Comparison of ENCODE assay signal across 8 mouse cellular contexts in the genomic region with DNA sequence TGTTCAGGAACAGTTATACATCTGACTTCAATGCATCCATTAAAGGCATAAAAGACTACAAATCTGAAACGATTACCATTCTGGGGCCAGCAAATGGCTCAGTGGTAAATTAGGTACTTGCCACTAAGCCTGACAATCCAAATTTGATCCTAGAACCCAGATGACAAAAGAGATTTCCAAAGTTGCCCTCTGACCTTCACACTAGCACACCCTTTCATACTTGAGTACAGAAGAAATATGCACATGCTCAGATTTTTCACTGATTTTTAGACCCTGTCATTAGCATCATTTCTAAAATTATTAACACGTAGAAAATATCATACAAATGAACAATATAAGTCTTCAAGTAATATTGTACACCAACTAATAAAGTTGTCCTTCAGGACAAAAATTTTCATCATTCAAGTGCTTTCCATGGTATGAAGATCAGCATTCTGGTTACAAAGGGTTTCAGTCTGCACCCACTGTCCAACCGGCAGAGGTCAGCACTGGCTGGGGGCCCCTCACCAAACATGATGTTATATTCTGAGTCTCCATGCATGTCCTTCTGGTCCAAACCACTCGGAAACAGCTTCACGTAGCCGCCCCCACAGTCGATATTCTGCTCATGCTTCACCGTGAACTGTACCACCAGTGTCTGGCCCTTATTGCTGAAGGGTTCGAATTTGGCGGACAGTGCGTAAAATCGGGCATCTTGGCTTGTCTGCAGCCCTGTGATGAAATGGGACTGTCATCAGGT. TPM values are rescaled to one million over a fixed set of nuclear protein-coding genes. Genes with fewer than 3 reads are reported as not detected.
DNase-seq lines count a peak whose midpoint lies in the region; ATAC-seq and TF ChIP-seq lines count a peak whose summit lies in the region.

No protein-coding gene starts in this region.

- TF ChIP-seq EP300 in ES-Bruce4 (IDR thresholded peaks at IDR 0.05; ENCODE audit: insufficient read depth, low read depth, low read length): no peak

- peak overlapping the region; percentile 95 for H3K9ac ChIP-seq in ES-Bruce4 (ENCODE audit: low read depth, poor library complexity, severe bottlenecking)
- H3K9ac ChIP-seq in embryonic facial prominence, embryonic 13.5 days: peak overlapping the region; percentile 97
- peak overlapping the region; percentile 98 for H3K9ac ChIP-seq in hindbrain, embryonic 16.5 days (ENCODE audit: low read depth, low read length)
- peak overlapping the region; percentile 88 for H3K9ac ChIP-seq in liver, embryonic 12.5 days
- H3K9ac ChIP-seq in neural tube, embryonic 11.5 days (ENCODE audit: low read length): peak overlapping the region; percentile 96

- H3K4me3 ChIP-seq in ES-Bruce4 (ENCODE audit: low read depth, low read length): peak overlapping the region; percentile 88
- peak overlapping the region; percentile 97 for H3K4me3 ChIP-seq in embryonic facial prominence, embryonic 13.5 days
- H3K4me3 ChIP-seq in hindbrain, embryonic 16.5 days (ENCODE audit: low read length): peak overlapping the region; percentile 84
- H3K4me3 ChIP-seq in liver, embryonic 12.5 days: peak overlapping the region; percentile 97
- H3K4me3 ChIP-seq in neural tube, embryonic 11.5 days (ENCODE audit: low read depth, low read length): peak overlapping the region; percentile 92

- intact Hi-C loops in gastrocnemius, postnatal 14 days (cut with DNase I; ENCODE audit: low total_unique reads): no loop called here

- H3K27me3 ChIP-seq in ES-Bruce4 (ENCODE audit: control insufficient read depth, insufficient read depth, low read length, poor library complexity, severe bottlenecking): no peaks in the 10 kb centered on the region
- no peaks in the 10 kb centered on the region for H3K27me3 ChIP-seq in embryonic facial prominence, embryonic 13.5 days
- H3K27me3 ChIP-seq in hindbrain, embryonic 16.5 days (replicated peaks; ENCODE audit: control insufficient read depth, insufficient read depth, low read length): no peaks in the 10 kb centered on the region
- H3K27me3 ChIP-seq in liver, embryonic 12.5 days (replicated peaks): no peaks in the 10 kb centered on the region
- H3K27me3 ChIP-seq in neural tube, embryonic 11.5 days (ENCODE audit: control insufficient read depth, insufficient read depth, low read length): no peaks in the 10 kb centered on the region

- H3K4me1 ChIP-seq in ES-Bruce4 (ENCODE audit: control insufficient read depth, insufficient read depth, low read length): no peaks in the 10 kb centered on the region
- peaks cover 42% of the 10 kb centered on the region for H3K4me1 ChIP-seq in embryonic facial prominence, embryonic 13.5 days
- peaks cover 25% of the 10 kb centered on the region for H3K4me1 ChIP-seq in hindbrain, embryonic 16.5 days (ENCODE audit: control insufficient read depth, insufficient read depth, low read depth, low read length)
- peaks cover 68% of the 10 kb centered on the region for H3K4me1 ChIP-seq in liver, embryonic 12.5 days
- H3K4me1 ChIP-seq in neural tube, embryonic 11.5 days (ENCODE audit: control insufficient read depth, insufficient read depth, low read length): peaks cover 19% of the 10 kb centered on the region

- no peaks in the 10 kb centered on the region for H3K9me3 ChIP-seq in ES-Bruce4 (replicated peaks; ENCODE audit: control insufficient read depth, insufficient read depth, low read length, poor library complexity, severe bottlenecking)
- H3K9me3 ChIP-seq in embryonic facial prominence, embryonic 13.5 days: no peaks in the 10 kb centered on the region
- H3K9me3 ChIP-seq in hindbrain, embryonic 16.5 days (ENCODE audit: control insufficient read depth, low read length): no peaks in the 10 kb centered on the region
- no peaks in the 10 kb centered on the region for H3K9me3 ChIP-seq in liver, embryonic 12.5 days (replicated peaks)
- no peaks in the 10 kb centered on the region for H3K9me3 ChIP-seq in neural tube, embryonic 11.5 days (ENCODE audit: control insufficient read depth, low read length)

- H3K36me3 ChIP-seq in ES-Bruce4 (ENCODE audit: control insufficient read depth, insufficient read depth, low read length, poor library complexity, severe bottlenecking): peaks cover 42% of the 10 kb centered on the region
- H3K36me3 ChIP-seq in embryonic facial prominence, embryonic 13.5 days: peaks cover 46% of the 10 kb centered on the region
- peaks cover 35% of the 10 kb centered on the region for H3K36me3 ChIP-seq in hindbrain, embryonic 16.5 days (ENCODE audit: control insufficient read depth, insufficient read depth, low read length)
- H3K36me3 ChIP-seq in liver, embryonic 12.5 days: peaks cover 51% of the 10 kb centered on the region
- H3K36me3 ChIP-seq in neural tube, embryonic 11.5 days (ENCODE audit: control insufficient read depth, insufficient read depth, low read length): peaks cover 28% of the 10 kb centered on the region

- peak overlapping the region; percentile 84 for H3K4me2 ChIP-seq in embryonic facial prominence, embryonic 13.5 days
- peak overlapping the region; percentile 60 for H3K4me2 ChIP-seq in hindbrain, embryonic 16.5 days (ENCODE audit: low read length)
- peak overlapping the region; percentile 88 for H3K4me2 ChIP-seq in liver, embryonic 12.5 days
- H3K4me2 ChIP-seq in neural tube, embryonic 11.5 days (ENCODE audit: low read depth): peak overlapping the region; percentile 85

- H3K27ac ChIP-seq in ES-Bruce4 (ENCODE audit: insufficient read depth, low read length): peak overlapping the region; percentile 5; the same call in 1 of the 2 replicates
- 0 out of 2 replicates have a peak overlapping the region, but pooled peaks have one; percentile 88 for H3K27ac ChIP-seq in embryonic facial prominence, embryonic 13.5 days
- H3K27ac ChIP-seq in hindbrain, embryonic 16.5 days (ENCODE audit: low read depth, low read length): peak overlapping the region; percentile 84
- peak overlapping the region; percentile 87 for H3K27ac ChIP-seq in liver, embryonic 12.5 days
- 0 out of 2 replicates have a peak overlapping the region, but pooled peaks have one; percentile 29 for H3K27ac ChIP-seq in neural tube, embryonic 11.5 days (ENCODE audit: low read depth, low read length)

- ATAC-seq in embryonic facial prominence, embryonic 13.5 days (ENCODE audit: insufficient number of reproducible peaks, insufficient read depth, low FRiP score, low TSS enrichment, low read depth): no peak
- no peak for ATAC-seq in hindbrain, embryonic 16.5 days
- ATAC-seq in liver, embryonic 12.5 days: no peak
- ATAC-seq in neural tube, embryonic 11.5 days (ENCODE audit: insufficient read depth, low FRiP score, low TSS enrichment): no peak
- no peak for ATAC-seq in megakaryocyte progenitor cell, adult 5-6 weeks (replicated peaks; ENCODE audit: poor library complexity)

- 13% methylated on average over 12 of the region's 12 CpGs for WGBS in embryonic facial prominence, embryonic 13.5 days
- WGBS in hindbrain, embryonic 16.5 days: 11% methylated on average over 12 of the region's 12 CpGs
- WGBS in liver, embryonic 12.5 days (ENCODE audit: insufficient replicate concordance): 11% methylated on average over 12 of the region's 12 CpGs
- 20% methylated on average over 12 of the region's 12 CpGs for WGBS in neural tube, embryonic 11.5 days

- TF ChIP-seq POLR2A in ES-Bruce4 (IDR thresholded peaks at IDR 0.05; ENCODE audit: insufficient read depth, low read length): no peak

- peak; percentile 40 for TF ChIP-seq CTCF in ES-Bruce4 (IDR thresholded peaks at IDR 0.05; ENCODE audit: low read depth, low read length)

- peak; percentile 50 for DNase-seq in gastrocnemius, postnatal 14 days
- no peak for DNase-seq in gastrocnemius, postnatal 10 days
- peak; percentile 48 for DNase-seq in neural tube, embryonic 11.5 days (ENCODE audit: low spot score)

RNA-seq across cellular contexts. Expression of a gene that starts 1.2 kb away (rescaled TPM):
- 100 to 1,000 TPM; 197 to 229 TPM for total RNA-seq in gastrocnemius, postnatal 14 days (2021)
- 100 to 1,000 TPM; 234 to 286 TPM for total RNA-seq in gastrocnemius, postnatal 10 days (2021)
- polyA plus RNA-seq in ES-Bruce4 (2011; ENCODE audit: insufficient read depth, insufficient read length, low read depth, missing spikeins): 507 and 546 TPM in 2 replicates
- polyA plus RNA-seq in embryonic facial prominence, embryonic 13.5 days (2015; fragmentation: Nextera tagmentation; extraction: Ambion mirVana): 959 and 1,012 TPM in 2 replicates
- polyA plus RNA-seq in hindbrain, embryonic 16.5 days (2015; fragmentation: Nextera tagmentation; extraction: Ambion mirVana): 743 and 792 TPM in 2 replicates
- 590 and 610 TPM in 2 replicates for polyA plus RNA-seq in liver, embryonic 12.5 days (2016; fragmentation: Nextera tagmentation; extraction: Ambion mirVana)
- 870 and 925 TPM in 2 replicates for polyA plus RNA-seq in neural tube, embryonic 11.5 days (2014; fragmentation: Nextera tagmentation; extraction: Ambion mirVana)
- 1,060 and 1,133 TPM in 2 replicates for total RNA-seq in megakaryocyte progenitor cell, adult 5-6 weeks (2015)
- 4,756 and 5,574 TPM in 2 replicates for total RNA-seq in megakaryocyte progenitor cell, adult 5-6 weeks (2017)

RNA-seq across cellular contexts. Expression of a gene that starts 5.1 kb away (rescaled TPM):
- 100 to 1,000 TPM; 122 to 124 TPM for total RNA-seq in gastrocnemius, postnatal 14 days (2021)
- 100 to 1,000 TPM; 124 to 130 TPM for total RNA-seq in gastrocnemius, postnatal 10 days (2021)
- 68.0 and 76.1 TPM in 2 replicates for polyA plus RNA-seq in ES-Bruce4 (2011; ENCODE audit: insufficient read depth, insufficient read length, low read depth, missing spikeins)
- 97.1 and 100 TPM in 2 replicates for polyA plus RNA-seq in embryonic facial prominence, embryonic 13.5 days (2015; fragmentation: Nextera tagmentation; extraction: Ambion mirVana)
- 78.2 and 95.4 TPM in 2 replicates for polyA plus RNA-seq in hindbrain, embryonic 16.5 days (2015; fragmentation: Nextera tagmentation; extraction: Ambion mirVana)
- polyA plus RNA-seq in liver, embryonic 12.5 days (2016; fragmentation: Nextera tagmentation; extraction: Ambion mirVana): 274 and 281 TPM in 2 replicates
- 101 TPM in 2 replicates for polyA plus RNA-seq in neural tube, embryonic 11.5 days (2014; fragmentation: Nextera tagmentation; extraction: Ambion mirVana)
- total RNA-seq in megakaryocyte progenitor cell, adult 5-6 weeks (2015): 30.2 and 34.4 TPM in 2 replicates
- total RNA-seq in megakaryocyte progenitor cell, adult 5-6 weeks (2017): 26.2 and 26.3 TPM in 2 replicates

RNA-seq across cellular contexts. Expression of a gene that starts 11.3 kb away (rescaled TPM):
- 10 to 100 TPM; 24.8 to 25.5 TPM for total RNA-seq in gastrocnemius, postnatal 14 days (2021)
- 10 to 100 TPM; 29.7 to 31.4 TPM for total RNA-seq in gastrocnemius, postnatal 10 days (2021)
- 50.8 and 52.6 TPM in 2 replicates for polyA plus RNA-seq in ES-Bruce4 (2011; ENCODE audit: insufficient read depth, insufficient read length, low read depth, missing spikeins)
- 105 and 108 TPM in 2 replicates for polyA plus RNA-seq in embryonic facial prominence, embryonic 13.5 days (2015; fragmentation: Nextera tagmentation; extraction: Ambion mirVana)
- polyA plus RNA-seq in hindbrain, embryonic 16.5 days (2015; fragmentation: Nextera tagmentation; extraction: Ambion mirVana): 112 and 114 TPM in 2 replicates
- polyA plus RNA-seq in liver, embryonic 12.5 days (2016; fragmentation: Nextera tagmentation; extraction: Ambion mirVana): 96.3 and 98.6 TPM in 2 replicates
- polyA plus RNA-seq in neural tube, embryonic 11.5 days (2014; fragmentation: Nextera tagmentation; extraction: Ambion mirVana): 95.7 and 104 TPM in 2 replicates
- total RNA-seq in megakaryocyte progenitor cell, adult 5-6 weeks (2015): 33.3 and 51.2 TPM in 2 replicates
- total RNA-seq in megakaryocyte progenitor cell, adult 5-6 weeks (2017): 173 and 193 TPM in 2 replicates

RNA-seq across cellular contexts. Expression of a gene that starts 14.2 kb away (rescaled TPM):
- total RNA-seq in gastrocnemius, postnatal 14 days (2021): 10 to 100 TPM; 28.4 to 28.8 TPM
- 10 to 100 TPM; 30.3 to 33.4 TPM for total RNA-seq in gastrocnemius, postnatal 10 days (2021)
- 19.5 and 20.5 TPM in 2 replicates for polyA plus RNA-seq in ES-Bruce4 (2011; ENCODE audit: insufficient read depth, insufficient read length, low read depth, missing spikeins)
- 45.6 and 48.2 TPM in 2 replicates for polyA plus RNA-seq in embryonic facial prominence, embryonic 13.5 days (2015; fragmentation: Nextera tagmentation; extraction: Ambion mirVana)
- 40.6 and 40.7 TPM in 2 replicates for polyA plus RNA-seq in hindbrain, embryonic 16.5 days (2015; fragmentation: Nextera tagmentation; extraction: Ambion mirVana)
- 69.9 and 71.0 TPM in 2 replicates for polyA plus RNA-seq in liver, embryonic 12.5 days (2016; fragmentation: Nextera tagmentation; extraction: Ambion mirVana)
- polyA plus RNA-seq in neural tube, embryonic 11.5 days (2014; fragmentation: Nextera tagmentation; extraction: Ambion mirVana): 38.6 and 38.7 TPM in 2 replicates
- total RNA-seq in megakaryocyte progenitor cell, adult 5-6 weeks (2015): 21.4 and 21.9 TPM in 2 replicates
- total RNA-seq in megakaryocyte progenitor cell, adult 5-6 weeks (2017): 51.2 and 57.4 TPM in 2 replicates

RNA-seq across cellular contexts. Expression of a gene that starts 22.9 kb away (rescaled TPM):
- total RNA-seq in gastrocnemius, postnatal 14 days (2021): 1 to 10 TPM; 6.0 to 7.2 TPM
- 1 to 10 TPM; 5.8 to 7.3 TPM for total RNA-seq in gastrocnemius, postnatal 10 days (2021)
- polyA plus RNA-seq in ES-Bruce4 (2011; ENCODE audit: insufficient read depth, insufficient read length, low read depth, missing spikeins): 2.5 and 3.1 TPM in 2 replicates
- 7.0 TPM in 2 replicates for polyA plus RNA-seq in embryonic facial prominence, embryonic 13.5 days (2015; fragmentation: Nextera tagmentation; extraction: Ambion mirVana)
- polyA plus RNA-seq in hindbrain, embryonic 16.5 days (2015; fragmentation: Nextera tagmentation; extraction: Ambion mirVana): 15.4 and 17.1 TPM in 2 replicates
- polyA plus RNA-seq in liver, embryonic 12.5 days (2016; fragmentation: Nextera tagmentation; extraction: Ambion mirVana): 3.4 and 4.3 TPM in 2 replicates
- 4.7 and 7.3 TPM in 2 replicates for polyA plus RNA-seq in neural tube, embryonic 11.5 days (2014; fragmentation: Nextera tagmentation; extraction: Ambion mirVana)
- total RNA-seq in megakaryocyte progenitor cell, adult 5-6 weeks (2015): 2.2 and 2.4 TPM in 2 replicates
- 1.7 and 4.0 TPM in 2 replicates for total RNA-seq in megakaryocyte progenitor cell, adult 5-6 weeks (2017)

Comparison
In these comparisons a context has a peak if more than half of its experiments do, and no peak if none do; other contexts are left out.
1. H3K27ac ChIP-seq: peak in every context shown above with its lines; median percentile 88 in embryonic facial prominence, embryonic 13.5 days; 87 in liver, embryonic 12.5 days; 84 in hindbrain, embryonic 16.5 days; 29 in neural tube, embryonic 11.5 days; 5 in ES-Bruce4.